Mouse (Mus musculus): Measurements from ENCODE around the gene Traf3. TPM values are rescaled to one million over a fixed set of nuclear protein-coding genes. Genes with fewer than 3 reads are reported as not detected.
A peak's percentile ranks its signal among the peaks of the same experiment; 100 is the strongest.

The Traf3 gene
- total RNA-seq, 2 experiments from 2014 or later: 9.9 to 21.2 TPM

GRCm38 (mm10) chr12:111152981-111153710 lies 13.0 kb upstream of the Traf3 start:
- ATAC-seq (ENCODE audit: poor library complexity, severe bottlenecking): no peak

GRCm38 (mm10) chr12:111153946-111154345 lies 12.2 kb upstream of the Traf3 start:
- no peak for ATAC-seq (ENCODE audit: poor library complexity, severe bottlenecking)

- no peak for ATAC-seq (ENCODE audit: poor library complexity, severe bottlenecking)
Observed at GRCm38 (mm10) chr12:111154641-111155040, 11.5 kb upstream of the Traf3 start.

DNA sequence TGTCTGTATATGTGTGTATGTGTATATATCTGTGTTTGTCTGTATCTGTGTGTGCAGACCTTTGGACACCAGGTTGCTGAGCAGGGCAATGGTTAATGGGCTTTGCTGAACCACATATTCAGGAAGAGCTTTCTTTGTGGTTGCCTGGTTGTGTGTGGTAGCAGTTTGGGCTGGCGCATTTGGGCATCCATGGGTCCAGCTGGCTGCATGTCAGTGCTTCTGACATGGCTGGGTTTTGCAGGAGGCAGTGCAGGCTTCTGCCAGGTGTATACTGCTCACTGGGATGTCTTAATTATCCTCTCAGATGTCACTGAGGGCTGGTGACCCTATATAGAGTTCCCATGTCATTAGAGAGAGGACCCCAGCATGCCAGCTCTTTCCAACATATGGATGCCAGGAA lies 10.4 kb upstream of the Traf3 start:
- ATAC-seq (ENCODE audit: poor library complexity, severe bottlenecking): no peak

DNA sequence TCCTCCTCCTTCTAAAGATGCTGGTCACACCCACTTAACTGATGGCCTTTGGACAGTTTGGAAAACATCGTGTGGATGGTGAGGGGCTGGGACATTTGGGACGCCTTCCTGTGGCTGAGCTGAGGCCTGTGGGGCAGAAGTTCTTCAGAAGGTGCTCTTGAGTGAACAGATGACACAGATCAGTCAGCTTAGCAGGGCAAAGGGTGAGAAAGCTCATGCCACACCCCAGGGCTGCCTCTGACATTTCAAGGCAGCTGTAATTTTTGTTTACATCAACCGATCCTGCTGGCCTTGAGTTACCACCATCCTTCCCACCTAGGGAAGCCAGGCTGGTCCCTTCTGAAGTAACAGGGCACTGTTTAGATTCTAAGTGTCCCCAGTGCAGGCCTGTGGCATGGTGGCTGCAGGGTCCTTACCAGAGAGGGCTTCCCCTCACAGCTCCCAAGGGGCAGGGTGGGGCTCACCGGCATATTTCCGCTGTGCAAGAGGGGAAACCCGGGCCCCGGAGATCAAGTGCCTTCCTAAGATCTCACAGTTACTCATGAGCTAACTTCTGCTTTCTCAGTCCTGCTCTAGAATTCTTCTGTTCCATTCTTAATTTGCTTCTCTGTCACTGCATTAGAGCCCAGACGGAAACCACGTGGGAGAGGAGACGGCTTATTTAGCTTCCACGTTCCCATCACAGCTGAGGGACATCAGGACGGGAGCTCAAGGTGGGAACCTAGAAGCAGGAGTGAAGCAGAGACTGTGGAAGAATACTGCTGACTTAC lies 6.3 kb upstream of the Traf3 start:
- ATAC-seq (ENCODE audit: poor library complexity, severe bottlenecking): peak; percentile 77

DNA sequence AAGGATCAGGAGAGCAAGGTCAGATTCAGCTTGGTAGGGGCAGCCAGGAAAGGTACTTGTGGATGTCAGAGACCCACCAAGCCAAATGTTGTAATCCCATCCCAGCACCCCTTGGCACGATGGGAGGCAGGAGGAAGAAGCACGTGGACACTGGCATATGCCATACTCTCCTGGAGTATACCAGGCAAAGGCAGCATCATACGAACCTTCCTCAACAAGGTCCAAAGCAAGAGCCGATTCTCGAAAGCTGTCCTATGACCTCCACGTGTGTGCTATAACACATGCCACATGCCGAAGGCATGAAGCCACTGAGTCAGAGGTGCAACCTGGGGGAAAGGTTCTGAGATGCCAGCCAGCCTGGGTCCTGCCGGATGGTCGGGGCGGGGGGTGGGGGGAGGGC lies 5.3 kb upstream of the Traf3 start:
- no peak for ATAC-seq (ENCODE audit: poor library complexity, severe bottlenecking)

DNA sequence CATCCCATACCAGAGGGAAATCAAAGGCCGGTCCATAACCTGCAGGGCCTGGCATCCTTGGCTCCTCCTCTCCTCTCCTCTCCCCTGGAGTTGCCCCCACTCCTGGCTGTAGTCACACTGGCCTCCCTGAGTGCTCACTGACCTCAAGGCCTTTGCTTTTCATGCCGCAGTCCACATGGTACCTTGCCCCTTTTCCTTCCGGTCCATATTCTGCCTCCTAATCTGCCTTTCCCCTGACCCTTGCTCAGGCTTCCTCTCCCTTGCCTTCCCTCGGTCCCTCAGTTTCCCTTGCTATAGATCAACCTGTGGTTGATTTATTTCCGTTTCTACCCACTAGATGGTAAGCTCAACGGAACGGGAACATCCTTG lies 4.2 kb upstream of the Traf3 start:
- no peak for ATAC-seq (ENCODE audit: poor library complexity, severe bottlenecking)

DNA sequence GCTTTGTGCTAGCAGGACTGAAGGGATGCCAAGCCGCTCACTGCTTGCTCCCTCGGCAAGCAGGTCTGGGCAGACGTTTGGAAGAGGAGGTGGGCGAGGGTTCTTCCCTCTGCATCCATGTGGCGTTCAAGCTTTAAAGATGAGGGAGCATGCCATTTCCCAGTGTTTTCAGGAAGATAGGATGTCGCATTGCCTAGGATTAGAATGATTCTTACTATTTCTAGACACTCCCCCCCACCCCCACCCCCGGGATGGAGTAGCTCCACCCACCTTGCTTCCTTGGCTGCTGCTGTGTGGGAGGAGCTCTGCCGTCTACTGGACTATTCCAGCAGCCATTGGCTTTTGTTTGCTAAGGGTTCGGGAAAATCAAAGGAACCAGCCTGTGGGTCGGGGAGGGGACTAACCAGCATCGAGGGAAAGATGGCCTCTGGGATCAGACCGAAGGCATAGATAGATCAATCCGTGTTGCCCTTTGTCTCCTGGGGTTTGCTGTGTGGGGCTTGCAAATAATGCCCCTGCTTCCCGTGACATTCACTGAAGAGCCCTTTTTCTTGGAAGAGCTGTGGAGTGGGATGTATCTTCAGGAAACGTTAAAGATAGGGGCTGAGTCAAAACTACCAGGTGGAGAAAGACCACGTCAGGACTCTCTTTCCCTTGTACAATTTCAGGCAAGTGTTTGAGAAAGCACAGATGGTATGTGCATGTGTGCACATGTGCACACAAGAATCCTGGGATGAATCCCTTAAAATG lies 3.7 kb upstream of the Traf3 start:
- no peak for ATAC-seq (ENCODE audit: poor library complexity, severe bottlenecking)

- peak; percentile 62 for ATAC-seq (ENCODE audit: poor library complexity, severe bottlenecking)
Observed at GRCm38 (mm10) chr12:111164310-111164751, 1.8 kb upstream of the Traf3 start.

DNA sequence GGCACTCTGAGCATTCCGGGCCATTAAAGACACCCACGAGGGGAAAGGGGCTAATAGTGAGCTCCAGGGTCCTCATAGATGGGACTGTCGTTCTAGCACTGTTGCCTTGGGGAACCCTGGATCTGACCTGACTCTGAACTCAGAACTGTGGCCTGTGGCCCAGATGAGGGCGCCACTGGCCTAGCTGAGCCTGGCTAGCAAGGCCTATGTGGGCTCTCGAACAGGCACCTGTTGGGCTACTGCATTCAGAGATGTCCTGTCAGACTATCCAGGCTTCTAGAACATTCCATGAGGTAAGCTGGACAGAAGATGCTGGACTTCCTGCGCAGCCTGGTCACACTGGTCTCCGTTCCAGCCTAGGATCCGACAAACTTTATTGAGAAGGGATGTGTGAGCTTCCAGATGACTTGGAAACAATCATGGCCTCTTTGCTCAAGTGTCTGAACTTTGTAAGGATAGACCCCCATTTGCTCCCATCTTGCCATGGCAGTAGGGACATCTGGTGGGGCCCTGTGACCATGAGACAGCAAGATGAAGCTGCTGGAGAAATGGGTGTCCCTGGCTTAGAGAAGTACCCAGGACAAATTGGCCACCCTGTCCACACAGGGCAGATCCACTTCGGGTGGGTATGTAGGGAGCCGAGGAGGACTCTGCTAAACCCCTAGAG lies 891 bp upstream of the Traf3 start:
- ATAC-seq (ENCODE audit: poor library complexity, severe bottlenecking): peak; percentile 49

DNA sequence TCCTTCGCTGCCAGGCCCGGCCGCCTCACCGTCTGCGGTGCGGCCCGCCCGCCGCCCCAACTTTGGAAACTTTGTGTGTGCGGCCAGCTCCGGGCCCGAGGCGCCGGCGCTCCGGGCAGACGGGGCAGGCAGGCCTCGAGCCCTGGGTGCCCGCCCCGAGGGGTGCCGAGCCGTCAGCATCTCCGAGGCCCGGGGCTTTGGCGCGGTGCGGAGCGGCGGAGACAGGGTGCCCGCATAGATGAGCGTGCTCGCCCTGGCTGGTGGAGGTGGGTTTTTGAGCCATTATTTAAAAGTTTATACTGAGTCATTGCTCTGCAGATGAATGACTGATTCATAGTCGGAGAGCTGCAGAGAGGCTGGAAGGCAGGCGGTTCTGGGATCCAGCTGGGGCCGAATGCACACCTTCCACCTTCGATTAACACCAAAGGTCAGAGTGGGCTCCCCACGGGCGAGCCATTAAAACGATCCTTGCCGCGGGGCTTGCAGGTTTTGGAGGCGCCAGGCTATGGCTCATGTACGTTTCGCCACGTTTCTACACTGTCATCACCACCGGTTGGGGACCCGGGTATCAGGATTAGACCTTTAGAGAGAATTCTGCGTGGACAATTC lies 615 bp downstream of the Traf3 start:
- ATAC-seq (ENCODE audit: poor library complexity, severe bottlenecking): no peak

DNA sequence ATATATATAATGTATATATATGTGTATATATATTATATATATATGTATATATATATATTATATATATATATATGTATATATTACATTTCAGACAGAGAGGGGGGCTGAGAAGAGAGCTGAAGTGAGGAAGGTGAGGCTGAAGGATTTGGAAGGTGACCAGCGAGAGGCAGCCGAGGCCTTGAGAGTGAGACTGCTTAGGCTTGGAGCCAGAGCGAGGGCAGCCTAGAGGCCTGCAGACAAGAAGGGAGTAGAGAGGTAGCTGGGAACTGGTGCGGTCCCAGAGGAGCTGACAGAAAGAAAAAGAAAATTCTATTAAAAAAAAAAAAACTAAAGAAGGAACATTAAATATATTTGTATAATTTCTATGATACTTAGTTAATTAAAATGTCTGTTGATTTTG lies 2.7 kb downstream of the Traf3 start:
- ATAC-seq (ENCODE audit: poor library complexity, severe bottlenecking): no peak

DNA sequence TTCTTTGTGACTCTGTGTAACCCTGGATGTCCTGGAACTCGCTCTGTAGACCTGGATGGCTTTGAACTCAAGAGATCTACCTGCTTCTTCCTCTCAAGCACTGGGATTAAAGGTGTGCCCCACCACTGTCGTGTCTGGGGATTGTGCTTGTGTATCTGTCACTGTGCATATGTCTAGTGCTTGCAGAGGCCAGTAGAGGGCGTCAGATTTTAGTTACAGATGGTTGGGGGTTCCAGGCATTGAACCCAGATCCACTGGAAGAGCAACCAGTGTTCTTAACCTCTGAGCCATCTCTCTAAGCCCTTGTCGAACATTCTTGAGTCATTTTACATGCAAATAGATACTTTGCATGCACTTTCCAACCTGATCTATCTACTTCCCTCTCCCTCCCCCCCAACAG lies 12.6 kb downstream of the Traf3 start:
- ATAC-seq (ENCODE audit: poor library complexity, severe bottlenecking): no peak

GRCm38 (mm10) chr12:111181848-111182247 lies 15.7 kb downstream of the Traf3 start:
- ATAC-seq (ENCODE audit: poor library complexity, severe bottlenecking): peak; percentile 61

DNA sequence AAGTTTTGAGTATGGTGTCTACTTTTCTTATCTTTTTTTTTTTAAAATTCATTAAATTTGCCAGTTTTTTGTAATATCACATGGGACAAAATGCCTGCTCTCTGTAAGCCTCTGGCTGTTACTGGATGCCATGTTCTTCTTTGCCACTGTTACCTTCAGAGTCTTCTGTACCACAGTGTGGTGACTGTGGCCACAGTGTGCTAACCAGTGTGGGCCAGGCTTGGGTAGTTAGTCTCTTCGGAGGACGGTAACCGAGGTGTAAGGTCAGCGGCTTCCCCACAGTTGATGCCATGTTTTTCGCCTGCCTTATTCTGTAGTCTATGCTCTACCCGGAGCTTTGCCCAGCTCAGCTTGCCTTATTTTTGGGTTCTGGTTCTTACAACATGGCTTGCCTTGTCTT lies 16.2 kb downstream of the Traf3 start:
- ATAC-seq (ENCODE audit: poor library complexity, severe bottlenecking): peak; percentile 51; the same call in 1 of the 2 replicates

DNA sequence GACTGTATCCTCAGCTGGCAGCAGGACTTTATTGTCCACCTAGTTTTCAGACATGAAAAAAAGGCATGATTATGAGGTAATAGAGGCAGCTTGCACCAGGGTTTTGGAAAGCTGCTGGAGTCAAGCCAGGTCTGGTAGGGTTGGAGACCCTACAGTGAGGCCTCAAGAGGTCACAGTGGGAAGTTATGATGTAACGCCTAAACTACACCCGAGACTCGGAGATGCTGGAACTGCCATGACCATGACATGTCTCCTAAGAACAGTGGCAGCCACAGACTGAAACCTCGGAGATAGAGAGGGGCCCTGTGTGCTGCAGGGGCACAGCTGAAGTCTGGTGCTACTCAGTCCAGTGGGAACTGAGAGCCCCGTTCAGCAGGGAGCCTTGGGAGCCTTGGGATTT lies 18.3 kb downstream of the Traf3 start, which contains the start of gene 4930595D18Rik:
4930595D18Rik (minus strand) TSS at position 16 of the 400 bp plus-strand sequence.
- no peak for ATAC-seq (ENCODE audit: poor library complexity, severe bottlenecking)

- ATAC-seq (ENCODE audit: poor library complexity, severe bottlenecking): no peak
Observed at GRCm38 (mm10) chr12:111186986-111187385, 20.8 kb downstream of the Traf3 start.

GRCm38 (mm10) chr12:111188295-111188694 lies 22.1 kb downstream of the Traf3 start:
- ATAC-seq (ENCODE audit: poor library complexity, severe bottlenecking): no peak

GRCm38 (mm10) chr12:111190355-111190754 lies 24.2 kb downstream of the Traf3 start:
- ATAC-seq (ENCODE audit: poor library complexity, severe bottlenecking): no peak

DNA sequence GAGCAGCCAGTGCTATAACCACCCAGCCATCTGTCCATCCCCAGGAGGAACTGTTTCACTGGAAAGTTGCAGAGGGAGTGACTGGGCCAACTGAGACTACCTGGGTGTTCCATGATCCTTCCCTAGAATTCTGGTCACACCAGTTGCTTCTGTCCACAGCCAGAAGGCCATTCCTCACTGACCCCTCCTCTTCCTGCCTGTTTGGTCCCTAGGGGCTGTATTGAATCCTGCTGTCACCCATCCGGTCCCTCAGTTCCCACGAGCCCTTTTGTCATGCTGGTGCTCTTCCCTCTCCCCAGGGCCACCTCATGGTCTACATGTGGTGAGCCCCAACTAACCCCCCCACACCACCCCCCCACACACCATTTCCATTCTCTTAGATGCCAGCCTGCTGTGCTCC lies 24.7 kb downstream of the Traf3 start:
- ATAC-seq (ENCODE audit: poor library complexity, severe bottlenecking): no peak
